Mouse (Mus musculus) cortical plate, adult 2 months (tissue): ENCODE data around the gene Alg9.

ENCODE experiments used
- CTCF ChIP-seq: fragments of 200-500 bp; IDR thresholded peaks from 2 replicates; pipeline ENCODE4 v1.5.1; 2011; ENCODE audit warnings: mild to moderate bottlenecking, control low read depth, low read length; ENCODE audit not compliant: insufficient read depth; ENCODE audit errors: extremely low read depth
- POLR2A ChIP-seq: fragments of 200-500 bp; IDR thresholded peaks from 2 replicates; pipeline ENCODE4 v1.6.1; 2011; ENCODE audit warnings: mild to moderate bottlenecking, low read length, control low read depth; ENCODE audit not compliant: insufficient read depth; ENCODE audit errors: extremely low read depth

GRCm38 (mm10) chr9:50848821-50849220 lies 74.0 kb downstream of the Alg9 start:
- no peak for TF ChIP-seq CTCF
- no peak for TF ChIP-seq POLR2A
